Mouse (Mus musculus): Measurements from ENCODE around the gene Iscu. TPM values are rescaled to one million over a fixed set of nuclear protein-coding genes. Genes with fewer than 3 reads are reported as not detected.

Gene Iscu
- polyA plus RNA-seq, 1 experiment from 2014 or later, result 112 TPM

- WGBS, result 79% methylated on average over 7 of the region's 7 CpGs
- H3K27ac ChIP-seq (ENCODE audit: low read length), result no peak overlapping the region
- ATAC-seq (ENCODE audit: insufficient read depth, low FRiP score), result no peak
Observed at GRCm38 (mm10) chr5:113731174-113731573, 41.4 kb upstream of the Iscu start.

GRCm38 (mm10) chr5:113732182-113732581 lies 40.4 kb upstream of the Iscu start:
- WGBS, result 26% methylated on average over 6 of the region's 6 CpGs
- no peak overlapping the region for H3K4me3 ChIP-seq (replicated peaks; ENCODE audit: low read length)
- H3K9ac ChIP-seq (ENCODE audit: low read length), result no peak overlapping the region
- H3K4me2 ChIP-seq (ENCODE audit: low read depth, low read length), result no peak overlapping the region
- H3K27ac ChIP-seq (ENCODE audit: low read length), result no peak overlapping the region
- no peak for ATAC-seq (ENCODE audit: insufficient read depth, low FRiP score)
- H3K27me3 ChIP-seq (ENCODE audit: control insufficient read depth, insufficient read depth, low read length), result no peaks in the 10 kb centered on the region
- no peaks in the 10 kb centered on the region for H3K36me3 ChIP-seq (ENCODE audit: control insufficient read depth, insufficient read depth, low read length)
- H3K9me3 ChIP-seq (replicated peaks; ENCODE audit: control insufficient read depth, low read length), result no peaks in the 10 kb centered on the region
- H3K4me1 ChIP-seq (ENCODE audit: control insufficient read depth, insufficient read depth, low read length), result peaks cover 13% of the 10 kb centered on the region

More at GRCm38 (mm10) chr5:113731174-113731573, 41.4 kb upstream of the Iscu start:
- Histone ChIP-seq H3K9me3 (replicated peaks; ENCODE audit: control insufficient read depth, low read length) (no peaks in the 10 kb centered on the region), H3K4me3 (replicated peaks; ENCODE audit: low read length) (no peak overlapping the region), H3K36me3 (ENCODE audit: control insufficient read depth, insufficient read depth, low read length) (no peaks in the 10 kb centered on the region), H3K4me1 (ENCODE audit: control insufficient read depth, insufficient read depth, low read length) (peaks cover 4% of the 10 kb centered on the region), H3K27me3 (ENCODE audit: control insufficient read depth, insufficient read depth, low read length) (0 out of 2 replicates have a peak, but pooled peaks cover 2% of the 10 kb centered on the region), H3K9ac (ENCODE audit: low read length) (no peak overlapping the region), H3K4me2 (ENCODE audit: low read depth, low read length) (no peak overlapping the region)

- no peak overlapping the region for H3K4me3 ChIP-seq (replicated peaks; ENCODE audit: low read length)
- peaks cover 14% of the 10 kb centered on the region for H3K4me1 ChIP-seq (ENCODE audit: control insufficient read depth, insufficient read depth, low read length)
- no peaks in the 10 kb centered on the region for H3K27me3 ChIP-seq (ENCODE audit: control insufficient read depth, insufficient read depth, low read length)
- peaks cover 9% of the 10 kb centered on the region for H3K36me3 ChIP-seq (ENCODE audit: control insufficient read depth, insufficient read depth, low read length)
- H3K9ac ChIP-seq (ENCODE audit: low read length), result no peak overlapping the region
- ATAC-seq (ENCODE audit: insufficient read depth, low FRiP score), result no peak
- WGBS, result 59% methylated on average over 5 of the region's 5 CpGs
- H3K9me3 ChIP-seq (replicated peaks; ENCODE audit: control insufficient read depth, low read length), result no peaks in the 10 kb centered on the region
- H3K4me2 ChIP-seq (ENCODE audit: low read depth, low read length), result no peak overlapping the region
- no peak overlapping the region for H3K27ac ChIP-seq (ENCODE audit: low read length)
Observed at GRCm38 (mm10) chr5:113734376-113734775, 38.2 kb upstream of the Iscu start.

GRCm38 (mm10) chr5:113735023-113735344 lies 37.6 kb upstream of the Iscu start:
- 15% methylated on average over 7 of the region's 7 CpGs for WGBS
- H3K4me3 ChIP-seq (replicated peaks; ENCODE audit: low read length), result peak overlapping the region; percentile 71
- peak overlapping the region; percentile 95 for H3K27ac ChIP-seq (ENCODE audit: low read length)
- no peaks in the 10 kb centered on the region for H3K27me3 ChIP-seq (ENCODE audit: control insufficient read depth, insufficient read depth, low read length)
- peak overlapping the region; percentile 81 for H3K4me2 ChIP-seq (ENCODE audit: low read depth, low read length)
- ATAC-seq (ENCODE audit: insufficient read depth, low FRiP score), result no peak
- H3K4me1 ChIP-seq (ENCODE audit: control insufficient read depth, insufficient read depth, low read length), result peaks cover 14% of the 10 kb centered on the region
- no peaks in the 10 kb centered on the region for H3K9me3 ChIP-seq (replicated peaks; ENCODE audit: control insufficient read depth, low read length)
- peak overlapping the region; percentile 76 for H3K9ac ChIP-seq (ENCODE audit: low read length)
- H3K36me3 ChIP-seq (ENCODE audit: control insufficient read depth, insufficient read depth, low read length), result peaks cover 9% of the 10 kb centered on the region

GRCm38 (mm10) chr5:113735345-113736112 lies 37.0 kb upstream of the Iscu start, which contains the start of gene Ficd:
Gene Ficd, plus strand, starts transcription at chr5:113735803.
- H3K9me3 ChIP-seq (replicated peaks; ENCODE audit: control insufficient read depth, low read length), result no peaks in the 10 kb centered on the region
- peak within 1 kb of the TSS; percentile 81 for H3K4me2 ChIP-seq (ENCODE audit: low read depth, low read length)
- peak within 1 kb of the TSS; percentile 78 for H3K9ac ChIP-seq (ENCODE audit: low read length)
- peak within 1 kb of the TSS; percentile 71 for H3K4me3 ChIP-seq (replicated peaks; ENCODE audit: low read length)
- peak; percentile 96 for ATAC-seq (ENCODE audit: insufficient read depth, low FRiP score)
- no peaks in the 10 kb centered on the region for H3K27me3 ChIP-seq (ENCODE audit: control insufficient read depth, insufficient read depth, low read length)
- H3K36me3 ChIP-seq (ENCODE audit: control insufficient read depth, insufficient read depth, low read length), result peaks cover 9% of the 10 kb centered on the region
- WGBS, result under 1% methylated on average over 71 of the region's 71 CpGs
- peaks cover 14% of the 10 kb centered on the region for H3K4me1 ChIP-seq (ENCODE audit: control insufficient read depth, insufficient read depth, low read length)
- peak within 1 kb of the TSS; percentile 95 for H3K27ac ChIP-seq (ENCODE audit: low read length)

GRCm38 (mm10) chr5:113736113-113736502 lies 36.4 kb upstream of the Iscu start:
- Histone ChIP-seq H3K4me3 (replicated peaks; ENCODE audit: low read length) (peak overlapping the region; percentile 71), H3K27me3 (ENCODE audit: control insufficient read depth, insufficient read depth, low read length) (no peaks in the 10 kb centered on the region), H3K4me2 (ENCODE audit: low read depth, low read length) (peak overlapping the region; percentile 57), H3K27ac (ENCODE audit: low read length) (peak overlapping the region; percentile 95), H3K36me3 (ENCODE audit: control insufficient read depth, insufficient read depth, low read length) (peaks cover 9% of the 10 kb centered on the region), H3K9ac (ENCODE audit: low read length) (peak overlapping the region; percentile 78), H3K4me1 (ENCODE audit: control insufficient read depth, insufficient read depth, low read length) (peaks cover 14% of the 10 kb centered on the region), H3K9me3 (replicated peaks; ENCODE audit: control insufficient read depth, low read length) (no peaks in the 10 kb centered on the region)
- ATAC-seq (ENCODE audit: insufficient read depth, low FRiP score), result no peak; the same call in 1 of the 2 replicates
- WGBS, result 2% methylated on average over 10 of the region's 10 CpGs

GRCm38 (mm10) chr5:113736522-113737164 lies 35.9 kb upstream of the Iscu start:
- H3K9ac ChIP-seq (ENCODE audit: low read length), result peak overlapping the region; percentile 78
- H3K36me3 ChIP-seq (ENCODE audit: control insufficient read depth, insufficient read depth, low read length), result peaks cover 9% of the 10 kb centered on the region
- H3K27ac ChIP-seq (ENCODE audit: low read length), result peak overlapping the region; percentile 95; the same call in 1 of the 2 replicates
- H3K4me3 ChIP-seq (replicated peaks; ENCODE audit: low read length), result peak overlapping the region; percentile 71
- H3K4me2 ChIP-seq (ENCODE audit: low read depth, low read length), result peak overlapping the region; percentile 57
- ATAC-seq (ENCODE audit: insufficient read depth, low FRiP score), result no peak
- no peaks in the 10 kb centered on the region for H3K9me3 ChIP-seq (replicated peaks; ENCODE audit: control insufficient read depth, low read length)
- no peaks in the 10 kb centered on the region for H3K27me3 ChIP-seq (ENCODE audit: control insufficient read depth, insufficient read depth, low read length)
- H3K4me1 ChIP-seq (ENCODE audit: control insufficient read depth, insufficient read depth, low read length), result peaks cover 14% of the 10 kb centered on the region
- WGBS, result 39% methylated on average over 15 of the region's 15 CpGs

GRCm38 (mm10) chr5:113737607-113738237 lies 34.8 kb upstream of the Iscu start:
- ATAC-seq (ENCODE audit: insufficient read depth, low FRiP score), result no peak
- WGBS, result 87% methylated on average over 11 of the region's 11 CpGs
- Histone ChIP-seq H3K4me2 (ENCODE audit: low read depth, low read length) (no peak overlapping the region), H3K4me3 (replicated peaks; ENCODE audit: low read length) (no peak overlapping the region), H3K4me1 (ENCODE audit: control insufficient read depth, insufficient read depth, low read length) (peaks cover 14% of the 10 kb centered on the region), H3K27me3 (ENCODE audit: control insufficient read depth, insufficient read depth, low read length) (no peaks in the 10 kb centered on the region), H3K9ac (ENCODE audit: low read length) (no peak overlapping the region), H3K9me3 (replicated peaks; ENCODE audit: control insufficient read depth, low read length) (no peaks in the 10 kb centered on the region), H3K36me3 (ENCODE audit: control insufficient read depth, insufficient read depth, low read length) (peaks cover 12% of the 10 kb centered on the region), H3K27ac (ENCODE audit: low read length) (no peak overlapping the region)

GRCm38 (mm10) chr5:113747629-113748028 lies 24.9 kb upstream of the Iscu start:
- Histone ChIP-seq H3K4me2 (ENCODE audit: low read depth, low read length) (no peak overlapping the region), H3K9me3 (replicated peaks; ENCODE audit: control insufficient read depth, low read length) (no peaks in the 10 kb centered on the region), H3K4me3 (replicated peaks; ENCODE audit: low read length) (no peak overlapping the region), H3K27ac (ENCODE audit: low read length) (no peak overlapping the region), H3K9ac (ENCODE audit: low read length) (no peak overlapping the region), H3K36me3 (ENCODE audit: control insufficient read depth, insufficient read depth, low read length) (peaks cover 72% of the 10 kb centered on the region), H3K4me1 (ENCODE audit: control insufficient read depth, insufficient read depth, low read length) (no peaks in the 10 kb centered on the region), H3K27me3 (ENCODE audit: control insufficient read depth, insufficient read depth, low read length) (no peaks in the 10 kb centered on the region)
- 90% methylated on average over 5 of the region's 5 CpGs for WGBS
- no peak for ATAC-seq (ENCODE audit: insufficient read depth, low FRiP score)
